Mouse (Mus musculus) liver, adult 2 months (tissue): ENCODE results near the gene Fgd6. TPM values are rescaled to one million over a fixed set of nuclear protein-coding genes. Genes with fewer than 3 reads are reported as not detected.
A peak's percentile ranks its signal among the peaks of the same experiment; 100 is the strongest.

Experiments used
- DNase-seq: peaks from one replicate; pipeline ENCODE4 v3.0.0-alpha.2; 2011; ENCODE audit warnings: low read depth, low spot score; ENCODE audit errors: extremely low read depth
- H3K27ac ChIP-seq: fragments of 200-500 bp; replicated peaks from 2 replicates; pipeline ENCODE4 v1.5.1; 2012; ENCODE audit warnings: low read depth, mild to moderate bottlenecking, control low read depth, inconsistent platforms, low read length; ENCODE audit not compliant: insufficient read depth
- H3K27me3 ChIP-seq: fragments of 200-500 bp; 2 replicates; pipeline ENCODE4 v1.6.1; 2012; ENCODE audit warnings: mild to moderate bottlenecking, moderate library complexity, low read length, inconsistent platforms; ENCODE audit not compliant: control insufficient read depth, insufficient read depth
- H3K36me3 ChIP-seq: fragments of 200-500 bp; 2 replicates; pipeline ENCODE4 v1.6.1; 2012; ENCODE audit warnings: low read length, inconsistent platforms; ENCODE audit not compliant: control insufficient read depth, insufficient read depth
- H3K4me1 ChIP-seq: fragments of 200-500 bp; 2 replicates; pipeline ENCODE4 v1.6.1; 2011; ENCODE audit warnings: low read length; ENCODE audit not compliant: control insufficient read depth, insufficient read depth
- H3K4me3 ChIP-seq: fragments of 200-500 bp; 2 replicates; pipeline ENCODE4 v1.5.1; 2011; ENCODE audit warnings: low read depth, mild to moderate bottlenecking, control low read depth, low read length, moderate library complexity; ENCODE audit not compliant: insufficient read depth
- H3K79me2 ChIP-seq: fragments of 200-500 bp; 2 replicates; pipeline ENCODE4 v1.6.1; 2012; ENCODE audit warnings: inconsistent platforms, mild to moderate bottlenecking, low read length, moderate library complexity; ENCODE audit not compliant: control insufficient read depth, insufficient read depth
- H3K9ac ChIP-seq: fragments of 200-500 bp; 2 replicates; pipeline ENCODE4 v1.6.1; 2012; ENCODE audit warnings: low read depth, mild to moderate bottlenecking, control low read depth, inconsistent platforms, low read length
- CTCF ChIP-seq: fragments of 200-500 bp; IDR thresholded peaks from 2 replicates; pipeline ENCODE4 v1.5.1; 2011; ENCODE audit warnings: low read depth, low read length, control low read depth
- POLR2A ChIP-seq: fragments of 200-500 bp; IDR thresholded peaks from 2 replicates; pipeline ENCODE4 v1.6.1; 2011; ENCODE audit warnings: low read length, control low read depth; ENCODE audit not compliant: insufficient read depth; ENCODE audit errors: extremely low read depth
- WGBS: fragments of 180-500 bp; shearing (Covaris S2); methylation state at CpG from one replicate; pipeline ENCODE4 v1.1.7; 2018; 5-methylcytosine and 5-hydroxymethylcytosine counted together
- polyA plus RNA-seq: library from polyadenylated mRNA; depleted of rRNA; stranded (reverse); fragments of >200 nt; gene quantifications from 2 replicates; pipeline ENCODE4 v1.2.3, GENCODE M21; 2012
- total RNA-seq: library from RNA; depleted of rRNA; stranded (reverse); fragments of >200 nt; gene quantifications from 2 replicates; pipeline ENCODE4 v1.2.3, GENCODE M21; 2014

Fgd6 gene
- total and polyA plus RNA-seq, 2 experiments, result 4.2 to 17.2 TPM

DNA sequence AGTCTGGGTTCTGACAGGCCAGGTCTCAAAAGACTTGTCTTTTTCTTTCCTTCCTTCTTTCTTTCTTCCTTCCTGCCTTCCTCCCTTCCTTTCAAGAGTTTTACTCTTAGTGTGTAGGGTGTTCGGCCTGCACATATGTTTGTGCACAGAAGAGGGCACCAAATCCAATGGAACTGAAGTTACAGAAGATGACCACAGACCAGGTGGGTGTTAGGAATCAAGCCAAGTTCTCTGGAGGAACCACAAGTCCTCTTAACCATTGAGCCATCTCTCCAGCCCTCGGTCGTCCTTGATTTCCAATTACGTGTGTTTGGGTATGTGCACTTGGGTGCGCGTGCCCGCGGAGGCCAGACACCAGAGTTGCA, 111.6 kb downstream of the Fgd6 start:
- TF ChIP-seq POLR2A, result no peak
- TF ChIP-seq CTCF, result no peak
- H3K79me2 ChIP-seq, result peaks cover 5% of the 10 kb centered on the region; the same call in 1 of the 2 replicates

DNA sequence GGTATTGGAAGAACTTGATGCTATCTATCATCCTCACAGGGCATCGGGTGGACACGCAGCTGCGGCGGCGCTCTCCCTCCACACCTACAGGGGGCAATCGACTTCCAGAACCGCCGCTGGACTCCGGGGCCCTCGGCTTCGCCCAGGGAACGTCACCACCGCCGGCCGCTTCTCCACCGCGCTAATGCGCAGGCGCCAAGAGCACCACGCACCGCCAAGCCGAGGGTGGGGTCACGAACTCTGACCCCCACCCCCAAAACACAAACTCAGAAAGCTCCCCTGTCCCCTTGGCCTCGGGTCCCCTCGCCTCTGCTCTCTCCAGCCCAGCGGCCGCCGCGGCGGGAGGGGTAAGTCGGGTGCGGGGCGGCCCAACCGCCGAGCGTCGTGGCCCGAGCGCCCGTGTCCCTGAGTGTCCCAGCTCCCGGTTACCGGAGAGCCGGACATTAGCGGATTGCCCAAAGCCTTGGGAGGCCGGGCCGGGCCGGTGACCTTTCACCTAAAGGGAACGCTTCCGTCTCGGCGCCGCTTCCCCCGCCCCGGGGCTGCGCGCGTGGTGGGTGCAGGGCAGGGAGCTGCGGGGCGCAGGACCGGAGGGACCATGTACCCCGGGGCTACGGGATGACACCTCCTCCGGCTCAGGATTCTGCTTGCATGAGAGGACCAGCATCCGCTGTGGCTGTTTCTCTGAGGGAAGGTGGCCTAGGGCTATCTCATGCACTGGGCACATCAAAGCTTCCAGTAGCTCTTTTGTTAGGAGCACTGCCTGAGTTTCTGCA, 112.1 kb downstream of the Fgd6 start, which contains the start of gene Nr2c1:
Gene Nr2c1 (plus strand): TSS at position 268 of the 776 bp plus-strand sequence.
- DNase-seq, result peak; percentile 81
- peaks cover 7% of the 10 kb centered on the region; the same call in 1 of the 2 replicates for H3K79me2 ChIP-seq

More for the DNA sequence above, 111.6 kb downstream of the Fgd6 start:
- no peak for DNase-seq
- H3K27me3 ChIP-seq, result no peaks in the 10 kb centered on the region
- H3K27ac ChIP-seq, result peak overlapping the region; percentile 96
- H3K4me1 ChIP-seq, result peaks cover 14% of the 10 kb centered on the region
- H3K4me3 ChIP-seq, result peak overlapping the region; percentile 87
- peaks cover 14% of the 10 kb centered on the region for H3K36me3 ChIP-seq
- WGBS, result 7% methylated on average over 8 of the region's 8 CpGs
- H3K9ac ChIP-seq, result peak overlapping the region; percentile 91

DNA sequence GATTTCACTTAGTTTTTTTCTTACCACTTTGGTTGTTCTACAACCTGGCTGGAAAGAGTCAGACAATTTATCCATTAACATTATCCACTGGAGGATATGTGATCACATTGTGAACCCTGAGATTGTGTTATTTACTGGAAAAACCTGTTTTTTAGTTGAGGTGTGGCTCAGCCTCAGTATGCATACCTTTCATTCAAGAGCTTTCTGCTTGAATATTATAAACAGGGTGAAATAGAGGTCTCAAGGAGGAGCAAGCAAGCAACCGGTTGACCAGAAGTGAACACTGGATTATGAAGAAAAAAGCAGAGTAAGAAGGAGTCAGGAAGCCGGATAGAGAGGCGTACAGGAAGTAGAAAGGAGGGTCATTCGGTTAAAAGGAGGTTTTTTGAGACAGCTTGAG, 115.7 kb downstream of the Fgd6 start:
- H3K27ac ChIP-seq, result peak overlapping the region; percentile 30; the same call in 1 of the 2 replicates
- no peak overlapping the region for H3K9ac ChIP-seq
- peaks cover 33% of the 10 kb centered on the region; the same call in 1 of the 2 replicates for H3K79me2 ChIP-seq
- WGBS, result 75% methylated on average over 4 of the region's 4 CpGs
- DNase-seq, result no peak
- H3K36me3 ChIP-seq, result peaks cover 6% of the 10 kb centered on the region
- H3K4me1 ChIP-seq, result peaks cover 18% of the 10 kb centered on the region
- H3K27me3 ChIP-seq, result no peaks in the 10 kb centered on the region
- no peak overlapping the region for H3K4me3 ChIP-seq
- TF ChIP-seq POLR2A (no peak), CTCF (no peak)

More for the DNA sequence above, 112.1 kb downstream of the Fgd6 start, which contains the start of gene Nr2c1:
- Histone ChIP-seq H3K4me1 (peaks cover 16% of the 10 kb centered on the region), H3K27ac (peak within 1 kb of the TSS; percentile 96), H3K9ac (peak within 1 kb of the TSS; percentile 91), H3K27me3 (no peaks in the 10 kb centered on the region), H3K36me3 (peaks cover 14% of the 10 kb centered on the region), H3K4me3 (peak within 1 kb of the TSS; percentile 87)
- TF ChIP-seq POLR2A (peak; percentile 33; the same call in 1 of the 2 replicates), CTCF (peak; percentile 81)
- under 1% methylated on average over 61 of the region's 64 CpGs for WGBS

DNA sequence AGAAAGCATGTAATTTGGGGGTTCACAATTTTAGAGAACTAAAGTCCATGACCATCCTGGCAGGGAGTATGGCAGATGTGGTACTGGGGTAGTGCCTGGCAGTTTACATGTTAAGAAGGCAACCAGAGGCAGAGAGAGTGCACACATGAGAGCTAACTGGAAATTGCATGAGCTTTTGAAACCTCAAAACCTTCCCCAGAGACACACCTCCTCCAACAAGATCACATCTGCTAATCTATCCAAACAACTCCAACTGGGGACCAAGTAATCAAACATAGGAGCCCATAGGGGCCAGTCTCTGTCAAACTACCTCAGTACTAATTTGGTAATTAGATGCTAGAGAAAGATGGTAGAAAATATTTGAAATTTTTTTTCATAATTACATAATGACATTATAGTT, 118.0 kb downstream of the Fgd6 start:
- H3K9ac ChIP-seq, result no peak overlapping the region
- H3K79me2 ChIP-seq, result peaks cover 34% of the 10 kb centered on the region; the same call in 1 of the 2 replicates
- TF ChIP-seq POLR2A (no peak), CTCF (no peak)

DNA sequence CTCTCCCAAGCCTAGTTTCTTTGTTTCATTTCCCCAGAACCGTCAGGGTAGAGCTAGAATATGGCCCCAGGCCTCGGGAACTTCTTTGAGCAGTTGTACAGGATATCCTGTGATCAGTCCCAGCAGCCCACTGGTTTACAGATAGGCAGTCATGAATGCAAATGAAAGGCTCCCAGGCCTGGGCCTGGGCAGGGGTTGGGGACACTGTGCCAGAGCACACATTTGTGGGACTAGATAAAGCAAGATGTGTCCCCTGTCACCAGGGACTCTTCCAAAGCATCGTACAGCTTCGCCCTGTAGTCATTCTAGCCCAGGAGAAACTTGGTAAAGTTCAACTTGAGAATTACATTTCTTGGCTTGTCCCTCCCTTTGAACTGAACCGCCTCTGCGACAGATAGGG, 123.2 kb downstream of the Fgd6 start:
- Histone ChIP-seq H3K79me2 (peaks cover 26% of the 10 kb centered on the region; the same call in 1 of the 2 replicates), H3K9ac (no peak overlapping the region), H3K4me3 (no peak overlapping the region), H3K4me1 (peaks cover 20% of the 10 kb centered on the region), H3K27ac (peak overlapping the region; percentile 44), H3K36me3 (peaks cover 21% of the 10 kb centered on the region), H3K27me3 (no peaks in the 10 kb centered on the region)
- WGBS, result 86% methylated on average over 6 of the region's 6 CpGs
- TF ChIP-seq POLR2A (no peak), CTCF (no peak)
- no peak for DNase-seq

More for the DNA sequence above, 118.0 kb downstream of the Fgd6 start:
- H3K4me3 ChIP-seq, result no peak overlapping the region
- H3K27me3 ChIP-seq, result no peaks in the 10 kb centered on the region
- DNase-seq, result no peak
- peaks cover 14% of the 10 kb centered on the region for H3K4me1 ChIP-seq
- peaks cover 17% of the 10 kb centered on the region for H3K36me3 ChIP-seq
- H3K27ac ChIP-seq, result no peak overlapping the region

DNA sequence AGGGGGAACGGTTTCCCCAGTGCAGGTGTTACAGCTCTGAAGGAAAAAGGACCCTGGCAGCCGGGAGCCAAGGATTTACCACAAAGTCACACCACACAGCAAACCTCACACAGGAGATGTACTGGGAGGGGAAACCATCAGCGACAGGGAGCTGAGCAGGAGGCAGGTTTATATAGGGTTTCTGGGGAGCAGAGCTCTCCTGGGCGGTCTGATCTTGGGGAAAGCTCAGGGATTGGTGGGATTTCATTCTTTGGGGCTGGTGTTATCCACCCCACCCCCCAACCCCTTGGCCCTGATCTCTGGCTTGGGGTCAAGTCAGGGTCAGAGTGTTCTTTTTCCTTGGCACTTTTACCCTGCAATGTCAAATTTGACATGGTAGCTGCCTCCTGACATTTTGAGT, 123.6 kb downstream of the Fgd6 start:
- WGBS, result 95% methylated on average over 4 of the region's 4 CpGs
- H3K4me3 ChIP-seq, result no peak overlapping the region
- no peaks in the 10 kb centered on the region for H3K27me3 ChIP-seq
- H3K79me2 ChIP-seq, result peaks cover 24% of the 10 kb centered on the region; the same call in 1 of the 2 replicates
- TF ChIP-seq POLR2A, result no peak
- no peak for TF ChIP-seq CTCF
- H3K36me3 ChIP-seq, result peaks cover 24% of the 10 kb centered on the region
- H3K27ac ChIP-seq, result peak overlapping the region; percentile 44
- no peak for DNase-seq
- H3K9ac ChIP-seq, result no peak overlapping the region
- peaks cover 20% of the 10 kb centered on the region for H3K4me1 ChIP-seq
